In genomic region chr4:126162544-126163066, GRCm38 (mm10) we compare ENCODE assay signal across 7 mouse cellular contexts. TPM values are rescaled to one million over a fixed set of nuclear protein-coding genes. Genes with fewer than 3 reads are reported as not detected.
DNase-seq lines count a peak whose midpoint lies in the region; ATAC-seq and TF ChIP-seq lines count a peak whose summit lies in the region.

No protein-coding gene starts in this region.

- no peaks in the 10 kb centered on the region for H3K27me3 ChIP-seq in heart, embryonic 10.5 days (ENCODE audit: insufficient read depth, poor library complexity, severe bottlenecking)
- H3K27me3 ChIP-seq in kidney, embryonic 14.5 days (ENCODE audit: control insufficient read depth, insufficient read depth, low read length), result no peaks in the 10 kb centered on the region
- no peaks in the 10 kb centered on the region for H3K27me3 ChIP-seq in limb, embryonic 14.5 days (ENCODE audit: control insufficient read depth, insufficient read depth, low read length)
- no peaks in the 10 kb centered on the region for H3K27me3 ChIP-seq in midbrain, embryonic 16.5 days (ENCODE audit: control insufficient read depth, insufficient read depth, low read depth, low read length)
- H3K27me3 ChIP-seq in spleen, adult 2 months (ENCODE audit: control insufficient read depth, insufficient read depth, low read length), result no peaks in the 10 kb centered on the region

- DNase-seq in brain, embryonic 18.5 days (ENCODE audit: low read depth, low spot score), result peak; percentile 40
- DNase-seq in heart, embryonic 10.5 days (ENCODE audit: low spot score), result peak; percentile 95
- DNase-seq in limb, embryonic 14.5 days (ENCODE audit: low spot score), result peak; percentile 93
- peak; percentile 42 to 77 for DNase-seq in spleen, adult 2 months (ENCODE audit: low read depth in 1 of 2, low spot score in 2 of 2)

- peak overlapping the region; percentile 98 for H3K4me2 ChIP-seq in kidney, embryonic 14.5 days (replicated peaks; ENCODE audit: low read depth, low read length)
- H3K4me2 ChIP-seq in limb, embryonic 14.5 days (replicated peaks; ENCODE audit: low read depth, low read length, severe bottlenecking), result peak overlapping the region; percentile 99
- peak overlapping the region; percentile 84 for H3K4me2 ChIP-seq in midbrain, embryonic 16.5 days (ENCODE audit: low read length)

- TF ChIP-seq POLR2A in limb, embryonic 14.5 days (IDR thresholded peaks at IDR 0.05; ENCODE audit: borderline replicate concordance, extremely low read depth, insufficient read depth, insufficient read length), result peak; percentile 64; the same call in 1 of the 2 replicates
- no peak for TF ChIP-seq POLR2A in spleen, adult 2 months (IDR thresholded peaks at IDR 0.05; ENCODE audit: low read depth, low read length)

- under 1% methylated on average over 44 of the region's 44 CpGs for WGBS in heart, embryonic 10.5 days
- under 1% methylated on average over 39 of the region's 44 CpGs for WGBS in kidney, embryonic 14.5 days
- 1% methylated on average over 32 of the region's 44 CpGs for WGBS in limb, embryonic 14.5 days
- under 1% methylated on average over 42 of the region's 44 CpGs for WGBS in midbrain, embryonic 16.5 days
- 1% methylated on average over 44 of the region's 44 CpGs for WGBS in spleen, adult 2 months

- H3K36me3 ChIP-seq in heart, embryonic 10.5 days, result peaks cover 27% of the 10 kb centered on the region
- peaks cover 18% of the 10 kb centered on the region for H3K36me3 ChIP-seq in kidney, embryonic 14.5 days (ENCODE audit: control insufficient read depth, insufficient read depth, low read length)
- H3K36me3 ChIP-seq in limb, embryonic 14.5 days (ENCODE audit: control insufficient read depth, insufficient read depth, low read length), result peaks cover 22% of the 10 kb centered on the region
- peaks cover 9% of the 10 kb centered on the region; the same call in 1 of the 2 replicates for H3K36me3 ChIP-seq in midbrain, embryonic 16.5 days (ENCODE audit: control insufficient read depth, insufficient read depth, low read length)
- H3K36me3 ChIP-seq in spleen, adult 2 months (ENCODE audit: control insufficient read depth, insufficient read depth, low read length), result peaks cover 13% of the 10 kb centered on the region

- no peak for TF ChIP-seq CTCF in spleen, adult 2 months (IDR thresholded peaks at IDR 0.05; ENCODE audit: extremely low read depth, insufficient read depth, insufficient read length, insufficient replicate concordance)

- H3K9me3 ChIP-seq in heart, embryonic 10.5 days, result no peaks in the 10 kb centered on the region
- H3K9me3 ChIP-seq in kidney, embryonic 14.5 days (ENCODE audit: control insufficient read depth, low read length), result no peaks in the 10 kb centered on the region
- H3K9me3 ChIP-seq in limb, embryonic 14.5 days (ENCODE audit: control insufficient read depth, low read length), result no peaks in the 10 kb centered on the region
- no peaks in the 10 kb centered on the region for H3K9me3 ChIP-seq in midbrain, embryonic 16.5 days (replicated peaks; ENCODE audit: control insufficient read depth, low read length, poor library complexity, severe bottlenecking)

- peak overlapping the region; percentile 88 for H3K9ac ChIP-seq in kidney, embryonic 14.5 days (ENCODE audit: low read depth, low read length)
- H3K9ac ChIP-seq in limb, embryonic 14.5 days (ENCODE audit: low read depth, low read length, severe bottlenecking), result peak overlapping the region; percentile 86
- H3K9ac ChIP-seq in midbrain, embryonic 16.5 days (ENCODE audit: low read depth, low read length), result peak overlapping the region; percentile 80

- peak overlapping the region; percentile 91 for H3K27ac ChIP-seq in heart, embryonic 10.5 days
- peak overlapping the region; percentile 80 for H3K27ac ChIP-seq in kidney, embryonic 14.5 days (ENCODE audit: low read depth, low read length)
- peak overlapping the region; percentile 82 for H3K27ac ChIP-seq in limb, embryonic 14.5 days (replicated peaks; ENCODE audit: low read depth, low read length)
- 0 out of 2 replicates have a peak overlapping the region, but pooled peaks have one; percentile 32 for H3K27ac ChIP-seq in midbrain, embryonic 16.5 days (ENCODE audit: low read length)
- no peak overlapping the region; the same call in 1 of the 2 replicates for H3K27ac ChIP-seq in spleen, adult 2 months (ENCODE audit: insufficient read depth, low read length)

- peaks cover 27% of the 10 kb centered on the region for H3K4me1 ChIP-seq in heart, embryonic 10.5 days
- H3K4me1 ChIP-seq in kidney, embryonic 14.5 days (ENCODE audit: control insufficient read depth, insufficient read depth, low read length), result peaks cover 16% of the 10 kb centered on the region; the same call in 1 of the 2 replicates
- peaks cover 7% of the 10 kb centered on the region; the same call in 1 of the 2 replicates for H3K4me1 ChIP-seq in limb, embryonic 14.5 days (ENCODE audit: control insufficient read depth, insufficient read depth, low read length)
- peaks cover 6% of the 10 kb centered on the region; the same call in 1 of the 2 replicates for H3K4me1 ChIP-seq in midbrain, embryonic 16.5 days (ENCODE audit: control insufficient read depth, insufficient read depth, low read length)
- H3K4me1 ChIP-seq in spleen, adult 2 months (ENCODE audit: control insufficient read depth, insufficient read depth, insufficient read length), result peaks cover 3% of the 10 kb centered on the region

- peak; percentile 67 for ATAC-seq in erythroblast, adult 5-6 weeks (replicated peaks; ENCODE audit: low FRiP score, poor library complexity, severe bottlenecking)
- peak; percentile 90 for ATAC-seq in kidney, embryonic 14.5 days (ENCODE audit: low FRiP score, low TSS enrichment)
- ATAC-seq in limb, embryonic 14.5 days (ENCODE audit: low FRiP score, low read depth), result peak; percentile 96
- ATAC-seq in midbrain, embryonic 16.5 days, result peak; percentile 88

- H3K4me3 ChIP-seq in heart, embryonic 10.5 days, result peak overlapping the region; percentile 72
- peak overlapping the region; percentile 61 for H3K4me3 ChIP-seq in kidney, embryonic 14.5 days (ENCODE audit: low read length)
- H3K4me3 ChIP-seq in limb, embryonic 14.5 days (replicated peaks; ENCODE audit: low read length), result peak overlapping the region; percentile 63
- H3K4me3 ChIP-seq in midbrain, embryonic 16.5 days (ENCODE audit: low read depth, low read length), result peak overlapping the region; percentile 58
- H3K4me3 ChIP-seq in spleen, adult 2 months (ENCODE audit: extremely low read depth, insufficient read depth, insufficient read length), result peak overlapping the region; percentile 59

RNA-seq across cellular contexts. Expression of gene Sh3d21, which starts 0.7 kb away (rescaled TPM):
- total RNA-seq in erythroblast, adult 5-6 weeks (2015; ENCODE audit: low replicate concordance), result not detected in 2 replicates
- total RNA-seq in erythroblast, adult 5-6 weeks (2017; ENCODE audit: low replicate concordance), result 0.09 and 0.70 TPM in 2 replicates
- polyA plus RNA-seq in heart, embryonic 10.5 days (2016; fragmentation: Nextera tagmentation; extraction: Ambion mirVana), result 2.0 and 3.1 TPM in 2 replicates
- 7.3 and 8.7 TPM in 2 replicates for polyA plus RNA-seq in kidney, embryonic 14.5 days (2014; fragmentation: Nextera tagmentation; extraction: Ambion mirVana)
- 7.1 and 8.5 TPM in 2 replicates for polyA plus RNA-seq in limb, embryonic 14.5 days (2012; rRNA removed)
- polyA plus RNA-seq in limb, embryonic 14.5 days (2014; fragmentation: Nextera tagmentation; extraction: Ambion mirVana), result 8.9 and 10.9 TPM in 2 replicates
- polyA plus RNA-seq in midbrain, embryonic 16.5 days (2015; fragmentation: Nextera tagmentation; extraction: Ambion mirVana), result 1.4 and 1.8 TPM in 2 replicates
- polyA plus RNA-seq in spleen, adult 2 months (2012; rRNA removed), result 0.34 and 0.54 TPM in 2 replicates

RNA-seq across cellular contexts. Expression of gene Eva1b, which starts 15.1 kb away (rescaled TPM):
- total RNA-seq in erythroblast, adult 5-6 weeks (2015; ENCODE audit: low replicate concordance), result not detected in 2 replicates
- total RNA-seq in erythroblast, adult 5-6 weeks (2017; ENCODE audit: low replicate concordance), result not detected in 2 replicates
- polyA plus RNA-seq in heart, embryonic 10.5 days (2016; fragmentation: Nextera tagmentation; extraction: Ambion mirVana), result 26.3 and 39.5 TPM in 2 replicates
- 96.1 and 124 TPM in 2 replicates for polyA plus RNA-seq in kidney, embryonic 14.5 days (2014; fragmentation: Nextera tagmentation; extraction: Ambion mirVana)
- polyA plus RNA-seq in limb, embryonic 14.5 days (2012; rRNA removed), result 120 and 155 TPM in 2 replicates
- polyA plus RNA-seq in limb, embryonic 14.5 days (2014; fragmentation: Nextera tagmentation; extraction: Ambion mirVana), result 101 and 106 TPM in 2 replicates
- 7.9 and 10.0 TPM in 2 replicates for polyA plus RNA-seq in midbrain, embryonic 16.5 days (2015; fragmentation: Nextera tagmentation; extraction: Ambion mirVana)
- polyA plus RNA-seq in spleen, adult 2 months (2012; rRNA removed), result 57.5 and 89.5 TPM in 2 replicates

RNA-seq across cellular contexts. Expression of gene Thrap3, which starts 40.0 kb away (rescaled TPM):
- 40.5 and 74.0 TPM in 2 replicates for total RNA-seq in erythroblast, adult 5-6 weeks (2015; ENCODE audit: low replicate concordance)
- total RNA-seq in erythroblast, adult 5-6 weeks (2017; ENCODE audit: low replicate concordance), result 130 and 133 TPM in 2 replicates
- polyA plus RNA-seq in heart, embryonic 10.5 days (2016; fragmentation: Nextera tagmentation; extraction: Ambion mirVana), result 194 and 200 TPM in 2 replicates
- polyA plus RNA-seq in kidney, embryonic 14.5 days (2014; fragmentation: Nextera tagmentation; extraction: Ambion mirVana), result 141 and 281 TPM in 2 replicates
- polyA plus RNA-seq in limb, embryonic 14.5 days (2012; rRNA removed), result 168 and 191 TPM in 2 replicates
- 204 and 229 TPM in 2 replicates for polyA plus RNA-seq in limb, embryonic 14.5 days (2014; fragmentation: Nextera tagmentation; extraction: Ambion mirVana)
- polyA plus RNA-seq in midbrain, embryonic 16.5 days (2015; fragmentation: Nextera tagmentation; extraction: Ambion mirVana), result 124 and 137 TPM in 2 replicates
- polyA plus RNA-seq in spleen, adult 2 months (2012; rRNA removed), result 51.1 and 53.0 TPM in 2 replicates

RNA-seq across cellular contexts. Expression of gene Stk40, which starts 58.8 kb away (rescaled TPM):
- total RNA-seq in erythroblast, adult 5-6 weeks (2015; ENCODE audit: low replicate concordance), result 3.8 and 4.0 TPM in 2 replicates
- total RNA-seq in erythroblast, adult 5-6 weeks (2017; ENCODE audit: low replicate concordance), result 4.2 TPM in 2 replicates
- polyA plus RNA-seq in heart, embryonic 10.5 days (2016; fragmentation: Nextera tagmentation; extraction: Ambion mirVana), result 37.7 and 39.0 TPM in 2 replicates
- polyA plus RNA-seq in kidney, embryonic 14.5 days (2014; fragmentation: Nextera tagmentation; extraction: Ambion mirVana), result 19.1 and 24.9 TPM in 2 replicates
- 21.3 and 25.5 TPM in 2 replicates for polyA plus RNA-seq in limb, embryonic 14.5 days (2012; rRNA removed)
- polyA plus RNA-seq in limb, embryonic 14.5 days (2014; fragmentation: Nextera tagmentation; extraction: Ambion mirVana), result 27.9 and 29.1 TPM in 2 replicates
- 27.1 and 31.1 TPM in 2 replicates for polyA plus RNA-seq in midbrain, embryonic 16.5 days (2015; fragmentation: Nextera tagmentation; extraction: Ambion mirVana)
- polyA plus RNA-seq in spleen, adult 2 months (2012; rRNA removed), result 19.4 and 21.0 TPM in 2 replicates

Comparison
In these comparisons a context has a peak if more than half of its experiments do, and no peak if none do; other contexts are left out.
1. DNase-seq: peak in every context shown above with its lines; median percentile 95 in heart, embryonic 10.5 days; 93 in limb, embryonic 14.5 days; 60 in spleen, adult 2 months; 40 in brain, embryonic 18.5 days.